Mouse (Mus musculus) forebrain, embryonic 15.5 days (tissue): ENCODE data around the gene Macrod2. TPM values are rescaled to one million over a fixed set of nuclear protein-coding genes. Genes with fewer than 3 reads are reported as not detected.

Experiments
- ATAC-seq: fragments of 200-750 bp; cut with Nextera tagmentation; replicated peaks from 2 replicates; pipeline ENCODE4 v1.8.0; 2017; ENCODE audit warnings: mild to moderate bottlenecking, moderate TSS enrichment, moderate library complexity
- H3K27ac ChIP-seq: fragments of 300-500 bp; sonication (generic); replicated peaks from 2 replicates; pipeline ENCODE4 v1.5.1; 2015; ENCODE audit warnings: mild to moderate bottlenecking, inconsistent platforms
- H3K27me3 ChIP-seq: fragments of 300-500 bp; sonication (generic); 2 replicates; pipeline ENCODE4 v1.6.1; 2015; ENCODE audit warnings: inconsistent platforms
- H3K36me3 ChIP-seq: fragments of 300-500 bp; sonication (generic); 2 replicates; pipeline ENCODE4 v1.6.1; 2015; ENCODE audit warnings: mild to moderate bottlenecking, inconsistent platforms
- H3K4me1 ChIP-seq: fragments of 300-500 bp; sonication (generic); 2 replicates; pipeline ENCODE4 v1.6.1; 2015; ENCODE audit warnings: inconsistent platforms
- H3K4me2 ChIP-seq: fragments of 300-500 bp; sonication (generic); replicated peaks from 2 replicates; pipeline ENCODE4 v1.6.1; 2015; ENCODE audit warnings: mild to moderate bottlenecking, inconsistent platforms
- H3K4me3 ChIP-seq: fragments of 300-500 bp; sonication (generic); 2 replicates; pipeline ENCODE4 v1.5.1; 2015; ENCODE audit warnings: mild to moderate bottlenecking, inconsistent platforms
- H3K9ac ChIP-seq: fragments of 300-500 bp; sonication (generic); replicated peaks from 2 replicates; pipeline ENCODE4 v1.6.1; 2015; ENCODE audit warnings: mild to moderate bottlenecking, inconsistent platforms
- H3K9me3 ChIP-seq: fragments of 300-500 bp; sonication (generic); 2 replicates; pipeline ENCODE4 v1.6.1; 2016; ENCODE audit warnings: inconsistent platforms
- WGBS: fragments of 180-500 bp; shearing (Covaris S2); methylation state at CpG from one replicate; pipeline ENCODE4 v1.1.7; 2015; ENCODE audit warnings: mixed read lengths; 5-methylcytosine and 5-hydroxymethylcytosine counted together
- polyA plus RNA-seq: library from polyadenylated mRNA; unstranded; fragments of >200 nt; fragmentation: Nextera tagmentation; extraction: Ambion mirVana; gene quantifications from 2 replicates; pipeline ENCODE4 v1.2.1, GENCODE M21; 2015

Gene Macrod2
- polyA plus RNA-seq, 1 experiment from 2014 or later: 93.1 TPM

DNA sequence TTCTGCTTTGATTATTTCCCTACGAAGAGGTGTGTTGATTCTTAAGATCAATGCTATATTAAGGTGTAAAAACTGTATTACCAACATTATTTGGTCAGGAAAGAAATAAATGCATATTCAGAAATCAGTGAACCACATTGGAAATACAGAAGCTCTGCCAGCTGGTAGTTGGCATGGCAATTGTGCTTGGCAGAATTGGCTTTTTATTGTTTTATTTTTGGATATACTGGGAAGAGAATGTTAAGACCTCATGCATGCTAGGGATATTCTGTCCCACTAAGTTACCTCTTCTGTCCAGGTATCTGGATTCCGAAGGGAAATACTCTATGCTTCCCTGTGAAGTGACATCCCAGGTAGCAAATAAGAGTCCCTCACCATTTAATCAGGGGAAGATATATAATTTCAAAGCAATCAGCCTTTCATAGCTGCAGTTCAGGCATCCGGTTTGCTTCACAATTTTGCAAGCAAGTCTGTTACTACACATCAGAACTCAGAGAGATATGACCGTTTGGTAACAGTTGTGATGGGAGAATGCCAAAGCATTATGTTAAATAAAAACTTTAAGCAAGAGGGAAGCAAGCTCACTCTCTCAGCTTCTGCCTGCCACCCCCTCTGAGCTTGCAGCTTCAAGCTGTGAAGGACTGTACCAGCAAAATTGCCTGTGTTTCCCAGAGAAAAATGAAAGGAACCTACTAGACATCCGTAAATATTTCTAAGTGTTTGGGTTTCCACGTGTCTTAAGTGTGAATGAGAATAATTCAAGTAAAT lies 1449.5 kb downstream of the Macrod2 start:
- WGBS: 65% methylated on average over 6 of the region's 6 CpGs
- peak; percentile 26; the same call in 1 of the 2 replicates for ATAC-seq
- H3K27ac ChIP-seq: peak overlapping the region; percentile 17
- H3K4me1 ChIP-seq: peaks cover 6% of the 10 kb centered on the region; the same call in 1 of the 2 replicates
- no peak overlapping the region for H3K9ac ChIP-seq
- no peaks in the 10 kb centered on the region for H3K36me3 ChIP-seq
- no peak overlapping the region for H3K4me2 ChIP-seq
- H3K4me3 ChIP-seq: no peak overlapping the region
- no peaks in the 10 kb centered on the region for H3K9me3 ChIP-seq
- H3K27me3 ChIP-seq: no peaks in the 10 kb centered on the region

DNA sequence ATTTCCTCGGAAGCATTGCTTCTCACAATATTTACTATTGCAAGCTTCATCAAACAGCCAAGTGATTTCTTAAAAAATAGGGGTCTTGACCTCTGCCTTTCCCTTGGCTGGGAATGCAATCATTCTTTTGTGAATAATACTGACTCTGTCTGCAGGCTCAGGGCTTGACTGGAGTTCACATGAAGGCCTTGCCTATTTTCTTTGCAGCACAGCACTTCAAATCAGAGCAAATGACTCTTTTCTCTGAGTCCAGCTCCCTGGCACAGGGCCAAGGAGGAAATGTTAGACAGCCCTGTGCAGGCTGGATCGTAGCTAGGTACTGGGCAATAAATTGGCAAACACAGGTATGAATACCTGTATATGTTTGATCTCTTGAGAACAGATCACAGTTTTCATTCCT lies 1464.1 kb downstream of the Macrod2 start:
- H3K4me3 ChIP-seq: no peak overlapping the region

DNA sequence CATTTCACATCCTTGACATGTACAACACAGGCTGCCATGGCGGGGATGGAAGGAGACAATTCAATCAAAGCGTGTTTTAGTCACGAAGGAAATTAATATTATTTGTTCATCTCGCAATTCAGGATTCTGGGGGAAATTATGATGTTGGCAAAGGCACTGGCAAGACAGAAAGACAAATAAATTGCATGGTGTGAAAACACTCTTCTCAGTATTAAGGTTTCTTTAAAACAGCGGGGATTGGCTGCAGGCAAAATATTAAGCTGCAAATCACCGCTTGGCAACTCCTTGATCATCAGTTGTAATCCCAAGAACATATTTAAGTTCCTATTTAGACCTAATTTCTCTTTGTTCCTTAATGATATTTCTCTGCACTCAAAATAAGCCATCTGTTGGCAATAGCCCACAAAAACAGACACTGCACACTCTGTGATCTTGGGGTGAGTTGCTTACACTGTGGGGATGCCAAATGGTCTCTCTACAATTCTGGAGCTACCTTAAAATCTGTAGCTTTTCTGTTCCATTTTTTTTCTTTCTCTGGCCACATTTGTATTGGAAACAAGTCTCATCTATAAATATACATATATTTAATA lies 1466.7 kb downstream of the Macrod2 start:
- no peaks in the 10 kb centered on the region for H3K27me3 ChIP-seq
- H3K4me3 ChIP-seq: no peak overlapping the region
- no peaks in the 10 kb centered on the region for H3K36me3 ChIP-seq
- H3K4me2 ChIP-seq: no peak overlapping the region
- no peak overlapping the region for H3K9ac ChIP-seq
- peaks cover 7% of the 10 kb centered on the region; the same call in 1 of the 2 replicates for H3K4me1 ChIP-seq
- no peak; the same call in 1 of the 2 replicates for ATAC-seq
- no peak overlapping the region for H3K27ac ChIP-seq
- 45% methylated on average over 6 of the region's 6 CpGs for WGBS
- no peaks in the 10 kb centered on the region for H3K9me3 ChIP-seq

More for the DNA sequence above, 1464.1 kb downstream of the Macrod2 start:
- Histone ChIP-seq H3K27ac (no peak overlapping the region), H3K9me3 (no peaks in the 10 kb centered on the region), H3K9ac (no peak overlapping the region), H3K4me1 (peaks cover 7% of the 10 kb centered on the region; the same call in 1 of the 2 replicates), H3K36me3 (no peaks in the 10 kb centered on the region), H3K4me2 (no peak overlapping the region), H3K27me3 (no peaks in the 10 kb centered on the region)
- no peak for ATAC-seq
- 59% methylated on average over 2 of the region's 2 CpGs for WGBS

DNA sequence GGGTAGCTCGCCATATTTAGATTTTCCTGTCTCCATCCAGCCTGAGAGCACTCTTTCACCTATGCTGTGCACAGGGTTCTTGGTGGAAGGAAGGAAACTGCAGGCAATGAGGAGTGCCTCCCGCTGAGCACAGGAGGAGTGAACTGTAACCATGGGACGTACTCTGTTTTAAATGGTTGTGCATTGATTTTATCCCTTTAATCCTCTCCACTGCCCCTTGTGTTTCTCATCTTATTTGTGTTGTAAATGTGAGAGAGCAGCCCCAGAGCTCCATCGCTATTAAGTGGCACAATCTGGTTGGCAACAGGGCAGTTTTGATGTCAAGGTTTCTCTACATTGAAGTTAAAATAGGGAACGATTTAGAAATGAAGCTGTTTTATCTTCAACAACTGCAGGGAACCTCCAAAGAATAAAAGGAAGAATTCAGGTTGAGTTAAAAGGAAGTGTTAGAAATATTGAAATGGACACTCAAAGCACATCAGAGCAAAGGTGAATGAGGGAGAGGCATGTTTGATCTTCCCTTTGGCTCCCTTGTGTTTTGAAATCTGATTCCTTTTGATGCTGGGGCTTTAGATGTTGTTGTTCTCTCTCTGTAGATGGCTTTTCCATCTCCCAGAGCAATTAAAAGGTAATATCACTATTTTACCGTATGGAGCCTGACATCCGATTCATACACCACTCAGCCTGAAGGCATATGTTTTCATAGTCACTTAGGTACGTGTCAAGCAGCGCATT lies 1467.6 kb downstream of the Macrod2 start:
- 49% methylated on average over 9 of the region's 9 CpGs for WGBS
- Histone ChIP-seq H3K36me3 (no peaks in the 10 kb centered on the region), H3K27ac (0 out of 2 replicates have a peak overlapping the region, but pooled peaks have one; percentile 19), H3K4me3 (no peak overlapping the region), H3K27me3 (no peaks in the 10 kb centered on the region), H3K9me3 (no peaks in the 10 kb centered on the region), H3K4me2 (no peak overlapping the region), H3K9ac (no peak overlapping the region), H3K4me1 (peaks cover 7% of the 10 kb centered on the region; the same call in 1 of the 2 replicates)
- ATAC-seq: no peak

DNA sequence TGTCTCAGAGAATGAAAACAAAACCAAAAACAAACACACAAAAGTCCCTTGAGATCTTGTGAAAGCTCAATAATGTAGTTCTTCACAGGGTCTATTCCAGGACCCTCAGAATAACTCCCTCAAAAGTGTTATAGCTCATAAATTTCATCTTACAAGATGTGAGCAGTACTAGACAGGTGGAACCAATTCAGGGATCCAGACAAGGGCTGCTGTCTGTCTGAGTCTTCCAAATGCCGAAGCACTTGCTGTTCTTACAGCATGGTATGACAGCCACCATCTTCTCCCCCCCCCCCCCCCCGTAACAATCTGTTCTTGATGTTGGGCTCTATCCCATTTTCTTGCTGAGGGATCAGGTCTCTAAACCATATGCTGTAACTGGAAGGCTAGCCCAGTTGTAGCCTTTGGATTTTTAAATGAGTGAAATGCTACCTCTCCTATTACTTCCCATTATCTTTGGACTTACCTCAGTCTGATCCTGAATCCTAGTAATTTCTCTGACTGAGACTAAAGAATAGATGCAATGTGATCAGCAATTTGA lies 1468.6 kb downstream of the Macrod2 start:
- H3K27ac ChIP-seq: no peak overlapping the region
- H3K9ac ChIP-seq: no peak overlapping the region
- ATAC-seq: peak; percentile 72
- no peaks in the 10 kb centered on the region for H3K36me3 ChIP-seq
- H3K4me2 ChIP-seq: no peak overlapping the region
- WGBS: 58% methylated on average over 2 of the region's 2 CpGs
- H3K9me3 ChIP-seq: no peaks in the 10 kb centered on the region
- H3K27me3 ChIP-seq: no peaks in the 10 kb centered on the region
- peaks cover 7% of the 10 kb centered on the region; the same call in 1 of the 2 replicates for H3K4me1 ChIP-seq
- no peak overlapping the region for H3K4me3 ChIP-seq

DNA sequence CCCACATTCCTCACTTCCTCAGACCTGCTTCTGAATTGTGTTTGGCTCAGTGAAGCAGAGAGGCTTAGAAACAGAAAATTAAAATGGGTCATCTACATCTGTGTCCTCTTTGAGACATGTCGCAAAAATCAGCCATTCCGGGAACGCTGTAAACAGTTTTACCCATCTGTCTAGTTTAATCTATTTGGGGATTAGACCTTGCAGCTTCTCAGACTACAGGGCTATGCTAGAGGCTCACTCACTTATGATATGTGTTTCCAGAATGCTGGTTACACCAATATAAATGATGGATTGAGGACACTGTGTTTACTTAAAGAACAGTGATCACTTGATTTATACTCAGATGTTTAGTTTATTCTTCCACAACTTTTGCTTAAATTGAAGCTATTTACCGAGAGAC lies 1475.8 kb downstream of the Macrod2 start:
- H3K4me3 ChIP-seq: no peak overlapping the region
- no peak overlapping the region for H3K9ac ChIP-seq
- H3K27me3 ChIP-seq: no peaks in the 10 kb centered on the region
- no peaks in the 10 kb centered on the region for H3K36me3 ChIP-seq
- no peaks in the 10 kb centered on the region for H3K4me1 ChIP-seq
- ATAC-seq: no peak
- no peaks in the 10 kb centered on the region for H3K9me3 ChIP-seq
- no peak overlapping the region for H3K4me2 ChIP-seq
- no peak overlapping the region for H3K27ac ChIP-seq
- 91% methylated on average over 4 of the region's 4 CpGs for WGBS

DNA sequence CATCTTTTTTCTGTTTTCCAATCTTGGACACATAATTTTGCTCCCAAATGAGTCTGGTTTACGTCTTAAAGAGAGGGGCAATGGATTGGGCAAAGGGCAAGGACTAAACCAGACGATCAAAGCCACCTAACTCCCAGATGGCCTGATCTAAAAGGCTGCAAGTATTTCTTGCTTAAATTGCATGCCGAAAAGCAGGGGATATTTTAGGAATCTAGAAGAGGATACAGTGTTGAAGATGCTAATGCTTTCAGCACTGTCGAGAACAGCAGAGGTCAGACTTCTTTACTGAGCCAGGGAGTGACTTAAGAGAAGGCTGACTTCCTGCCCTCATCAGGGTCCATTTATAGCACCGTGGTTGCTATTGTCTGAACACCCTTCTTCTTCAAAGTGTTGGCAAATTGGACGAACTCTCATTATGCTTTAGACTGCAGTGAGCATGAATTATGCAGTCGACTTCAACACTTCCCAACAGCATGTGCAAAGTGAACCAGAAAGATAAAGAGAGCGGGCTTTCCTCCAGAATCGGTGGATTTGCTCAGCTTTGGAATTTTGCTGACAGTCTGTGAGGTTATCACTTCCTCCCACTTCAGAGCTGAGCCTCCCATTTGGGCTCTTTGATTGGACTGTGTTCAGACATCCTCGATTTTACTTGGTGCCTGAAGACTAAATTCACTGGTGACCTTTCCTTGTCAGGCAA lies 1481.2 kb downstream of the Macrod2 start:
- WGBS: 50% methylated on average over 10 of the region's 10 CpGs
- H3K27ac ChIP-seq: 0 out of 2 replicates have a peak overlapping the region, but pooled peaks have one; percentile 14
- no peak overlapping the region for H3K4me2 ChIP-seq

DNA sequence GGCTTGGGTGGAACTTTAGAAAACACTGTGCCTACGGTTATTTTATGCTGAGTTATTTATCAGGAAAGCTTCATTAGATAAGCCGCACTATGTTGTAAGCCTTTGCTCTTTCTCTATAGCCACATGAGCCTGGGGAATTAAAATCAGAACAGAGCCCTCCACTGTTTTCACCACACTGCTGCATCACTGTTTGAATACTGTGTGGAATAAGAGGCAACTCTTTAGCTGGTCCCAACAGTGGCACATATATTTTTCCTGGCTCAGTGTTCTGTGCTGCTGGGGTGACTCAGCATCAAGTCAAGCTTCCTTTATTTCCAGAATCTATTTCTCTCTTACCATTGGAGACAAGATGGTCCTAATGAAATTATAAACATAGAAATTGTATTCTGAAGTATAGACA lies 1481.8 kb downstream of the Macrod2 start:
- 77% methylated on average over 2 of the region's 2 CpGs for WGBS
- no peak overlapping the region for H3K4me3 ChIP-seq
- H3K36me3 ChIP-seq: no peaks in the 10 kb centered on the region
- H3K4me1 ChIP-seq: 0 out of 2 replicates have a peak, but pooled peaks cover 3% of the 10 kb centered on the region
- H3K9ac ChIP-seq: no peak overlapping the region
- H3K27me3 ChIP-seq: no peaks in the 10 kb centered on the region
- H3K9me3 ChIP-seq: no peaks in the 10 kb centered on the region
- no peak overlapping the region for H3K27ac ChIP-seq
- no peak overlapping the region for H3K4me2 ChIP-seq
- peak; percentile 48; the same call in 1 of the 2 replicates for ATAC-seq

More for the DNA sequence above, 1481.2 kb downstream of the Macrod2 start:
- no peak overlapping the region for H3K4me3 ChIP-seq
- no peaks in the 10 kb centered on the region for H3K27me3 ChIP-seq
- peak; percentile 67 for ATAC-seq
- H3K9ac ChIP-seq: no peak overlapping the region
- no peaks in the 10 kb centered on the region for H3K9me3 ChIP-seq
- 0 out of 2 replicates have a peak, but pooled peaks cover 3% of the 10 kb centered on the region for H3K4me1 ChIP-seq
- H3K36me3 ChIP-seq: no peaks in the 10 kb centered on the region

DNA sequence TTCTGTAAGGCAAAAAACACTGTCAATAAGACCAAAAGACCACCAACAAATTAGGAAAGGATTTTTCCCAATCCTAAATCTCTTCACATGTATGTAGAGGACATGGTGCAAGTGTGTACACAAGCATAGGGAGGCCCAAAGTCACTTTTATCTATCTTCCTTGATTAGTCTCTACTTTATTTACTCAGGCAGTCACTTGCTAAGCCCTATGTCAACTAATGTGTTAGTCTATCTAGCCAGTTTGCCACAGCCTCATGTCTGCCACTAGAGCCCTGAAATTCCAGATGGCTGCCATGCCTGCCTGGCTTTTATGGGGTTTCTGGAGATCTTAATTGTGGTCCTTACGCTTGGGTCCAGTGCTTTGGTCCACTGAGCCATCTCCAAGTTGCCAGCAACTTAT lies 1483.4 kb downstream of the Macrod2 start:
- WGBS: 93% methylated on average over 1 of the region's 1 CpGs
- Histone ChIP-seq H3K36me3 (no peaks in the 10 kb centered on the region), H3K4me3 (no peak overlapping the region), H3K9me3 (no peaks in the 10 kb centered on the region), H3K4me1 (0 out of 2 replicates have a peak, but pooled peaks cover 3% of the 10 kb centered on the region), H3K9ac (no peak overlapping the region), H3K27me3 (no peaks in the 10 kb centered on the region), H3K4me2 (no peak overlapping the region), H3K27ac (no peak overlapping the region)
- ATAC-seq: no peak

DNA sequence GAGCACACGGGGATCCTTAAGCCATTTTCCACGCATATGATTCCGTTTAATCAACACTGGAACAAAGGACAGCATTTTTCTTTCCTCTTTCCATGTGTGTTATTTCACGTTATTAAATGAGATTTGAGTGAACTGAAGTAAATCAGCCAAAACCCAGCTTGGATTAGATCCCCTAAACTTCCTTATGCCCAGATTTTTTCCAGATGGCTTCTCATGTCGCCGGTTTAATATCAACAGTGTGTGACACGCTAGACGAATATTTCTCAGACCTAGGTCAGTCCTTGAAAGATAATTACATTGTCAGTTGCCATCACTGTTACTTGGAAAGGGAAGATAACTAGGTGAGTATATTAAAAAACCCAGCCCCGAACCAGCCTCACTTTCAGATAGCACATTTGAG lies 1484.6 kb downstream of the Macrod2 start:
- no peak overlapping the region for H3K4me3 ChIP-seq
- 47% methylated on average over 9 of the region's 9 CpGs for WGBS
- no peak for ATAC-seq
- H3K27me3 ChIP-seq: no peaks in the 10 kb centered on the region
- H3K27ac ChIP-seq: peak overlapping the region; percentile 47
- 0 out of 2 replicates have a peak, but pooled peaks cover 3% of the 10 kb centered on the region for H3K4me1 ChIP-seq
- H3K9me3 ChIP-seq: no peaks in the 10 kb centered on the region
- H3K4me2 ChIP-seq: no peak overlapping the region
- no peak overlapping the region for H3K9ac ChIP-seq
- no peaks in the 10 kb centered on the region for H3K36me3 ChIP-seq

DNA sequence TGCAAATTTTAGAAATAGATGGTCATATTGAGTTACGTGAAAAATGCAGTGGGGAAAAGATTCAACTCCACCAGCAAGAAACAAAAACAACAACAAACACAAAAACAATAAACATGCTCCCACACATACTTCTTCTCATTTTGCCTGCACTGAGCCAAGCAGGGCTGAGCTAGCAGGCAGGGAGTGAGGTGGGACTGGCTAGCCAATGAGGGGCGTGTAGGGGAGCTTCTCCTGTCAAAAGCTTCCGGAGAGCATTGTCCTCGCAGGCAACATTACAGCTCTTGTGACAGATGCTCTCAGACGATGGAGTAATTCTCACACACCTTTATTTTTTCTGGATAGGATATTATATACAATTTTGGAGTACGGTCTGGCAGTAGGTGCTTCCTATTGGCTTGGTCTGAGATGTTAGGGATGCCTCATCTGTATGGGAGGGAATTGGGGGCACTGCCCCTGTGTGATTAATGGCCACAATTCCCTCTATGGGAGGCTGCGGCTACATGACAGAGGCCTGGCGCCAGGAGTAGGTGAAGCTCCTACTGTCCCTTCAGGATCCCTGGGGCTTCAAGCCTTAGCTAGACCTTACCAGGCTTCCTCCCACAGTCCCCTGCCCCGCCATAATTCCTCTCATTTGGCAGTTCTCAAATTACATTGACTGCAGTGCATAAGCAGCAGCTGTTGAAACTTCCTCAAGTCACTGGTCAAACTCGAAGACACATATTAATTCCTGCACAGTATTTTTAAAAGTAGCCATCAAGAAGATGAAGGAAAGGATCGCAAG lies 1491.8 kb downstream of the Macrod2 start:
- Histone ChIP-seq H3K27me3 (no peaks in the 10 kb centered on the region), H3K4me3 (no peak overlapping the region), H3K27ac (no peak overlapping the region), H3K9ac (no peak overlapping the region), H3K4me1 (no peaks in the 10 kb centered on the region), H3K9me3 (no peaks in the 10 kb centered on the region), H3K4me2 (no peak overlapping the region), H3K36me3 (no peaks in the 10 kb centered on the region)
- 79% methylated on average over 11 of the region's 11 CpGs for WGBS
- no peak for ATAC-seq
